Mouse (Mus musculus) hindbrain, embryonic 13.5 days (tissue): ENCODE measurements at regions not wholly inside any gene's neighbourhood (a gene's known extent, or its start where the extent isn't known, plus 50 kb on each side); places are given as distances from the start of the nearest gene placed in this dataset.
A peak's percentile ranks its signal among the peaks of the same experiment; 100 is the strongest.

Experiments
- ATAC-seq: fragments of 200-750 bp; cut with Nextera tagmentation; 2 replicates; pipeline ENCODE4 v1.8.0; 2017; ENCODE audit warnings: moderate TSS enrichment; ENCODE audit not compliant: low FRiP score
- H3K27ac ChIP-seq: fragments of 300-500 bp; sonication (generic); 2 replicates; pipeline ENCODE4 v1.5.1; 2015; ENCODE audit warnings: inconsistent platforms, mild to moderate bottlenecking, moderate library complexity
- H3K27me3 ChIP-seq: fragments of 300-500 bp; sonication (generic); 2 replicates; pipeline ENCODE4 v1.6.1; 2015; ENCODE audit warnings: mild to moderate bottlenecking, inconsistent platforms
- H3K36me3 ChIP-seq: fragments of 300-500 bp; sonication (generic); 2 replicates; pipeline ENCODE4 v1.6.1; 2015; ENCODE audit warnings: mild to moderate bottlenecking, inconsistent platforms
- H3K4me1 ChIP-seq: fragments of 300-500 bp; sonication (generic); replicated peaks from 2 replicates; pipeline ENCODE4 v1.6.1; 2015; ENCODE audit warnings: inconsistent platforms
- H3K4me2 ChIP-seq: fragments of 300-500 bp; sonication (generic); 2 replicates; pipeline ENCODE4 v1.6.1; 2015; ENCODE audit warnings: inconsistent platforms, mild to moderate bottlenecking, moderate library complexity
- H3K4me3 ChIP-seq: fragments of 300-500 bp; sonication (generic); 2 replicates; pipeline ENCODE4 v1.5.1; 2015; ENCODE audit warnings: mild to moderate bottlenecking, inconsistent platforms
- H3K9ac ChIP-seq: fragments of 300-500 bp; sonication (generic); 2 replicates; pipeline ENCODE4 v1.6.1; 2015; ENCODE audit warnings: mild to moderate bottlenecking, inconsistent platforms
- H3K9me3 ChIP-seq: fragments of 300-500 bp; sonication (generic); 2 replicates; pipeline ENCODE4 v1.6.1; 2016; ENCODE audit warnings: inconsistent platforms
- WGBS: fragments of 180-500 bp; shearing (Covaris S2); methylation state at CpG from one replicate; pipeline ENCODE4 v1.1.7; 2015; 5-methylcytosine and 5-hydroxymethylcytosine counted together

DNA sequence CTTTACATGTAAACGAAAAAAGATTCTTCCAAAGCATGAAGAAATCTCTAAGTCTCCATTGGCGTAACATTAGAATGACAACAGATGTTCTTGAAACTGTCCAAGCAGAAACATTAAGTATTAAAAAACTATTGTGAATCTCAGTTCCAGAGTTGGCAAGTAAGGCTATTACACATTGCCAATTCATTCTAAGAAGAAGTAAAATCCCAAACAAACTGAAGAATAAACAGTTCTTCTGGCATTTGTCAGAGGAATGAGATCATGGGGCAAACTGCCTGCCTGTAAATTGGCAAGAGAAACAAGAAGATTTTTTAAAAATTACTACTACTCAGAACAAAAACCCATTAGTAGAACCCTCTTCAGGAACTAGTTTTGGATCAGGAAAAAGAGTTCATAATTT, 680.1 kb downstream of the Nova1 start:
- H3K27ac ChIP-seq: no peak overlapping the region
- H3K4me2 ChIP-seq: no peak overlapping the region
- H3K36me3 ChIP-seq: no peaks in the 10 kb centered on the region
- no peaks in the 10 kb centered on the region for H3K9me3 ChIP-seq
- WGBS: 85% methylated on average over 2 of the region's 2 CpGs
- H3K4me1 ChIP-seq: no peaks in the 10 kb centered on the region
- H3K4me3 ChIP-seq: no peak overlapping the region
- no peak overlapping the region for H3K9ac ChIP-seq
- H3K27me3 ChIP-seq: no peaks in the 10 kb centered on the region
- no peak for ATAC-seq

DNA sequence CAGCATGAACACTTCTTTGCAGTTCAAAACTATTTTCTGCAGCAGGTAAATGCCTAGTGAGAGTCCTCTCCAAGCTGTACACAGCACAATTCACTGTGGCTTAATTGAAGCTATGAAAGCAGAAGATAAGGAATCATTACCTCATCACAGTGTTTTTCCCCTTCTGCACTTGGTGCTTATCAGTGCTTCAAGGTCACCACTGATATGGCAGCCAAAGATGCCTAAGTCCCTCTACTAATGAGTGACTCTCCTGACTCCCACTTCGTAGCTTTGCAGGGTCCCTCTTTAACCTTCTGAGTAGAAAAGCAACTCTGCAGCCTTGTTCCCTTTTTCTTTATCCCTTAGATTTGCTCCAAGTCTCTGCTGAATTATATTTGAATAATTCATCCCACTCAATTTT, 692.9 kb downstream of the Nova1 start:
- Histone ChIP-seq H3K9me3 (no peaks in the 10 kb centered on the region), H3K36me3 (no peaks in the 10 kb centered on the region), H3K9ac (no peak overlapping the region), H3K4me2 (no peak overlapping the region), H3K27me3 (no peaks in the 10 kb centered on the region), H3K4me1 (no peaks in the 10 kb centered on the region; the same call in 1 of the 2 replicates), H3K27ac (no peak overlapping the region), H3K4me3 (no peak overlapping the region)
- no peak for ATAC-seq
- 77% methylated on average over 1 of the region's 1 CpGs for WGBS

DNA sequence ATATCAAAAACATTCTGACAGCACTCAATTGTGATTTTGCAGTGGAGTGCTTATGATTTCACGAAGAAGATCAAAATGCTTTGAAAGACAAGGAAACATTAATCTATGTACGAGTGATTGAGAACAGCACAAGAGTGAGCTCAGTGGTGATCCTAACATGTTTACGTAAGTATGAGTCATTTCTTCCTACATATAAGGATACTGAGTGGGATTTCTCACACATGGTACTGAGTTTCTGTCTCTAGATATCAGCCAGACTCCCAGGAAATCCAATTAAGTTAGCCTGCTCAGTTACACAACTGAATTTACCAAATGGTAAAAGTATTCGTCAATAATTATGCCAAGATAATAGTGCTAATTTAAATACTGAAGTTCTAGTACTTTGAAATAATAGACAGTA, 707.4 kb downstream of the Nova1 start:
- H3K4me1 ChIP-seq: no peaks in the 10 kb centered on the region
- H3K9me3 ChIP-seq: no peaks in the 10 kb centered on the region
- H3K4me3 ChIP-seq: no peak overlapping the region
- 90% methylated on average over 4 of the region's 4 CpGs for WGBS
- H3K36me3 ChIP-seq: no peaks in the 10 kb centered on the region
- no peak overlapping the region for H3K4me2 ChIP-seq
- no peaks in the 10 kb centered on the region for H3K27me3 ChIP-seq
- H3K27ac ChIP-seq: no peak overlapping the region
- H3K9ac ChIP-seq: no peak overlapping the region
- no peak for ATAC-seq

DNA sequence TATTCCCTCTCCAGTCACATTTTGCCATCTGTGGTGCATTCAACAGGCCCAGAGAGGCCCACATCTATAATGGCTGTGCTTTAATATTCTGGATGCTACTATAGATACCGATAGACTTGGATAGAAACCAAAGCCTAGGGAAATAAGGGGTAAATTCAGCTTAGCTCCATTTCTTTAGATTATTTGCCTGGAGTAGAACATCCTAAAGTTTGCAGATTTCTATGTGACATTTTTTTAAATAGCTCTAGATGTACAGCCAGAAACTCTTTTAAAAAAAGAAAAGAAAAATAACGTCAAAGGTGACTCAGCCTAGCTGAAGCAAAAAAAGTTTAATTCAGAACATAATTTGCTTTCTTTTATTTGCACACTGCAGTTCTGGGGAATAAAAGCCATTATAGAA, 735.4 kb downstream of the Nova1 start:
- Histone ChIP-seq H3K36me3 (no peaks in the 10 kb centered on the region), H3K9me3 (no peaks in the 10 kb centered on the region), H3K4me1 (no peaks in the 10 kb centered on the region), H3K9ac (no peak overlapping the region), H3K27me3 (no peaks in the 10 kb centered on the region), H3K4me2 (no peak overlapping the region), H3K27ac (no peak overlapping the region), H3K4me3 (no peak overlapping the region)
- ATAC-seq: no peak
- WGBS: 88% methylated on average over 2 of the region's 2 CpGs

DNA sequence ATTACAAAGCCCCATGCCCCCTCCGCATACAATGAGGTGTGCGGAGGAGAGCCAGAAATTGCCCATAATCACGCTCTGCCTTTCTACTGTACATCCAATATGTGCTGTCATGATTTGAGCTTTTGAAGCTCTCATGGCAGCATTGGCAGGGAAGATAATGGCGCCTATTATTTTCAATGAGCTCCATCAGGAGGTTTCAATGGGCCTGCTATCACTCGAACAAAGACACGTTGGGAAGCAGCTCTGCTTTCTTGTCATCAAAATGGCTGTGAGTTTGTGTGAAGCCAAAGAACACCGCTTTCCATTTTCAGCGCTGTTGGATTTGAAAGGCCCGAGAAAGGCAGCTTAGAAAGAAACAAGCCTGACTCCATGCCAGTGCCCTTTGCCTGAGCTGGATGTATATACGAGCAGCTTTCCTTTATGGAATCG, 742.9 kb downstream of the Nova1 start:
- Histone ChIP-seq H3K36me3 (no peaks in the 10 kb centered on the region), H3K4me1 (no peaks in the 10 kb centered on the region), H3K4me2 (no peak overlapping the region), H3K9me3 (no peaks in the 10 kb centered on the region), H3K9ac (no peak overlapping the region), H3K27me3 (no peaks in the 10 kb centered on the region), H3K4me3 (no peak overlapping the region), H3K27ac (peak overlapping the region; percentile 72)
- WGBS: 60% methylated on average over 11 of the region's 11 CpGs
- ATAC-seq: peak; percentile 54

DNA sequence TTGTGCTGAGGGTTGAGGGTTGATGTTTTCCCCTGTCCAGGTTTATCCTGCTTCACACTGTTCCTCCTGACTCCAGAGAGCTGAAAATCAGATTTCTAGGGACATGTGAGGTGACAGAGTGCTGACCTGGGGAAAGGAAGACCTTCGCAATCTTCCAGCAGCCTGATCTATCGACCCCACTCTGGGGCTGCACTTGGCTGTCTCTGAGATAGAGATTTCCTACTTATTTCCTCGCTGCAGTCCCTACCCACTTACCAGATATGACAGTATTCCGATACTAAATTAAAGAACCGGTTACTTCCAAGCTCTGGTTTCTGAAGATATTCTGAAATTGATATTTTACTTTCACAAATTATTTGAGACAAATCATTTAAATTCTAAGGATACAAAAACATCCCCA, 743.4 kb downstream of the Nova1 start:
- WGBS: 88% methylated on average over 5 of the region's 5 CpGs
- Histone ChIP-seq H3K4me2 (no peak overlapping the region), H3K4me3 (no peak overlapping the region), H3K9me3 (no peaks in the 10 kb centered on the region), H3K27me3 (no peaks in the 10 kb centered on the region), H3K27ac (peak overlapping the region; percentile 72), H3K4me1 (no peaks in the 10 kb centered on the region), H3K9ac (no peak overlapping the region), H3K36me3 (no peaks in the 10 kb centered on the region)
- 0 out of 2 replicates have a peak, but pooled peaks have one; percentile 39 for ATAC-seq

DNA sequence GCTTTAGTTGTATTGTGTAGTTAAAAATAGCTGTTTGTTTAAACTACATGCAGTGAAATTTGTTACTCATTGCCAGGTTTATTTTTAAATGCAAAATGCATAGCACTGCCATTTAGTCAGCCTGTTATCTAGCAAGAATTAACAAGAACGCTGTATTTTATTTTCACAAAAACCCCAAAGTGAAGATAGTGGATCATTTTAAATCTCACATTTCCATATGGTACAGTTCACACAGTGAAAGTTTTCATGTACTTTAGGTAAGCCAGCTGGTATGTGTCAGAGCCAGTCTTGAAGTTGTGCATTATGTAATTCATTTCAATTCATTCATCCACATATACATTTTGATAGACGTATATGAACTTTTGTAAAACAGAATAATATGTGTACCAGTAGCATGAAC, 751.8 kb downstream of the Nova1 start:
- H3K36me3 ChIP-seq: no peaks in the 10 kb centered on the region

DNA sequence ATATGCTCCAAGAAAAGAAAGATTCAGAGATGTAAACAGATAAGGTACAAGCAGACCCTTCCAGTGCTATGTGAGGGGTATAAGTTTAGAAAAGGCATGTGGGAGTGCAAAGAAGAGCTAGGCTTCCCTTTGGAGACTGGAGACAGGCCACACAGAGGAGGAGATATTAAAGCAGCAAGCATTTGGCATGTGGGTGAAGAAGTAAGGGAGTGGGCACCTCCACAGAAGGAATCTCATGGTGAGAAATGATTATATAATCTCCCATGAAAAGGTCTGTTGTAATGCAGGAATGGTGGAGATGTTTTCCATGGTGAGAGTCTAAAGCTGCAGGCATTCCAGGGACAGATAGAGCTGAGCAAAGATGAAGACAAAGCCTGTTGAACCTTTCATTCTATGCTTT, 778.1 kb downstream of the Nova1 start:
- no peaks in the 10 kb centered on the region for H3K4me1 ChIP-seq
- no peak for ATAC-seq

More for the DNA sequence above, 751.8 kb downstream of the Nova1 start:
- Histone ChIP-seq H3K4me3 (no peak overlapping the region), H3K27me3 (no peaks in the 10 kb centered on the region), H3K4me1 (no peaks in the 10 kb centered on the region), H3K9ac (no peak overlapping the region), H3K4me2 (no peak overlapping the region), H3K9me3 (no peaks in the 10 kb centered on the region), H3K27ac (no peak overlapping the region)
- ATAC-seq: no peak
- 92% methylated on average over 2 of the region's 2 CpGs for WGBS

DNA sequence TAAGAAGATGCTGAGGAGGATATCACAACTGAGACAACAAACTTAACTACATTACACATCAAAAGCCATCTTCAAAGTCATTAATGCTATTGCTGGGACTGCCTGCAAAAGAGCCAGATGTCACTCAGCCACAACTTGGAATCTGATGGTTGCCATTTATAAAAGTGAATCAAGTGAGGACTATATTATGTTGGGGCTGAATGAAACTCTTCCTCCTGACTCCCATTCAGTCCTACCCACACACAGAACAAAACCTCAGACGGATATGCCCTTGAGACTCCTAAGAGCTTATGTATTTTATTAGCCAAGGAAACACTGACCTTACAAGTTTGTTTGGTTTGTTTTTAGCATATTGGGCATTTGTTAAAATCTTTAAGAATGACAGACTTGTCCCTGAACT, 778.5 kb downstream of the Nova1 start:
- no peak overlapping the region for H3K4me3 ChIP-seq
- no peak overlapping the region for H3K9ac ChIP-seq
- ATAC-seq: no peak
- H3K4me1 ChIP-seq: no peaks in the 10 kb centered on the region
- H3K9me3 ChIP-seq: no peaks in the 10 kb centered on the region
- no peaks in the 10 kb centered on the region for H3K27me3 ChIP-seq
- no peak overlapping the region for H3K4me2 ChIP-seq
- WGBS: 62% methylated on average over 1 of the region's 1 CpGs
- no peak overlapping the region for H3K27ac ChIP-seq
- H3K36me3 ChIP-seq: no peaks in the 10 kb centered on the region

More for the DNA sequence above, 778.1 kb downstream of the Nova1 start:
- H3K4me2 ChIP-seq: no peak overlapping the region
- no peaks in the 10 kb centered on the region for H3K9me3 ChIP-seq
- no peak overlapping the region for H3K9ac ChIP-seq
- no peak overlapping the region for H3K27ac ChIP-seq
- no peak overlapping the region for H3K4me3 ChIP-seq
- H3K36me3 ChIP-seq: no peaks in the 10 kb centered on the region
- no peaks in the 10 kb centered on the region for H3K27me3 ChIP-seq

DNA sequence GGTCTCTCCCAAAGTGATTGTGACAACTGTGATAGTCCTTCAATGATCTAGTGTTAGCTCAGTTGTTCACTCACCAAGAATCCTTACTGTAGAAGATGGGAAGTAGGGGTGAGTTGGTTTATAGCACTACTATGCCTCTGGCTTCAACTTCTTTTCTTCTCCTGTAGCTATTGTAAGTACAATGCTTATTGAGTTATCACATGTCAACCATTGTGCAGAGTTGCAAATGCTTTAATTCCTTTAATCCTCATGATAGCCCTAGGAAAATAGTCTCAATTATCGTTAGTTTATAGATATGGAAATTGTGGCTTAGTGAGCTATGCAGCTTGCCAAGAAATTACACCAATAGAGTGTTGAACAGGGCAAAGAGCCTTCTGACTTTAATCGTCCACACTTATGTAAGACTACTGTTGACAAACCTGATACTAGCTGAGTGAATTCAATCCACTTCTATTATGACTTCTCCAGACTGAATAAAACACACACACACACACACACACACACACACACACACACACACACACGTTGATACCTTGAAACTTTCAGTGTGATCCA, 782.1 kb downstream of the Nova1 start:
- no peak overlapping the region for H3K4me3 ChIP-seq
- WGBS: 73% methylated on average over 3 of the region's 3 CpGs
- no peak overlapping the region for H3K27ac ChIP-seq
- H3K9ac ChIP-seq: no peak overlapping the region
- no peak overlapping the region for H3K4me2 ChIP-seq
- H3K9me3 ChIP-seq: no peaks in the 10 kb centered on the region
- H3K36me3 ChIP-seq: no peaks in the 10 kb centered on the region
- H3K27me3 ChIP-seq: no peaks in the 10 kb centered on the region
- no peak for ATAC-seq
- H3K4me1 ChIP-seq: no peaks in the 10 kb centered on the region

DNA sequence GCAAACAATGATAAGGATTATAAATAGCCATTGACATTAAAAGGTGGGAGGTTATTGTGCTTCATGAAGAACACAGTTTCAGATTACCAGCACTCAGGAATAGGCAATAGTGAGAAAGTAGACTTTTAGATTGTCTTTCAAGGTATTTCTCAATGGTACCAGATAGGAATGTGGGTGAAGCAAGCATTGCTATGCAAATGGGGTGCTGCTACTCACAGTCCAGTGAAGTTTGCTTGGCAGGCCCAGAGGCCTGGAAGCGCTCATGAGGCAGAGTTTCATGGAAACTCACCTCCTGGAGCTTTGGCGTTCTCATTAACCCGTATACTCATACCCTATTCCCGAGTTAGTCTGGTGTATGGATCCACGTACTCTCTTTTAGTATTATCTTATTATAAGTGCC, 793.5 kb downstream of the Nova1 start:
- H3K4me2 ChIP-seq: no peak overlapping the region
- H3K4me1 ChIP-seq: peaks cover 4% of the 10 kb centered on the region; the same call in 1 of the 2 replicates
- no peaks in the 10 kb centered on the region for H3K27me3 ChIP-seq
- ATAC-seq: no peak
- no peak overlapping the region for H3K9ac ChIP-seq
- WGBS: 91% methylated on average over 5 of the region's 5 CpGs
- H3K4me3 ChIP-seq: no peak overlapping the region
- H3K27ac ChIP-seq: no peak overlapping the region
- no peaks in the 10 kb centered on the region for H3K36me3 ChIP-seq
- no peaks in the 10 kb centered on the region for H3K9me3 ChIP-seq

DNA sequence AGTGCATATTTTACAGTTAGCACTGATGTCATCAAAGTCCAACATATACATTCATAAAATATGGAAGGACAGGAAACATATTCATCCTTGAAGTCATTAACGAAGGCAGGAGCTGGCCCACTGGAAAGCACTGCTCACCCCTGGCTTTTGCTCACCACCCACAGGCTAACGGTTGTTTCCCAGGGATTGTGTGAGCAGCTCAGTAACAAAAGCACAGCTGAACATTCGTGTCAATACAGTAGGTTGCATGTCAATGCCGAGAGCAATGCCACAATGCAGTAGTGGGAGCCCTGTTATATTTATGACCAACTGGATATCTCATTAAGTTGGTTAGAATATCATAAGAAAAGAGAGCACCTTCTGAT, 797.2 kb downstream of the Nova1 start:
- Histone ChIP-seq H3K4me1 (peaks cover 4% of the 10 kb centered on the region; the same call in 1 of the 2 replicates), H3K9me3 (no peaks in the 10 kb centered on the region), H3K9ac (no peak overlapping the region), H3K4me2 (no peak overlapping the region), H3K27me3 (no peaks in the 10 kb centered on the region), H3K4me3 (no peak overlapping the region), H3K36me3 (no peaks in the 10 kb centered on the region), H3K27ac (peak overlapping the region; percentile 82)
- peak; percentile 45; the same call in 1 of the 2 replicates for ATAC-seq
- WGBS: 46% methylated on average over 4 of the region's 4 CpGs

DNA sequence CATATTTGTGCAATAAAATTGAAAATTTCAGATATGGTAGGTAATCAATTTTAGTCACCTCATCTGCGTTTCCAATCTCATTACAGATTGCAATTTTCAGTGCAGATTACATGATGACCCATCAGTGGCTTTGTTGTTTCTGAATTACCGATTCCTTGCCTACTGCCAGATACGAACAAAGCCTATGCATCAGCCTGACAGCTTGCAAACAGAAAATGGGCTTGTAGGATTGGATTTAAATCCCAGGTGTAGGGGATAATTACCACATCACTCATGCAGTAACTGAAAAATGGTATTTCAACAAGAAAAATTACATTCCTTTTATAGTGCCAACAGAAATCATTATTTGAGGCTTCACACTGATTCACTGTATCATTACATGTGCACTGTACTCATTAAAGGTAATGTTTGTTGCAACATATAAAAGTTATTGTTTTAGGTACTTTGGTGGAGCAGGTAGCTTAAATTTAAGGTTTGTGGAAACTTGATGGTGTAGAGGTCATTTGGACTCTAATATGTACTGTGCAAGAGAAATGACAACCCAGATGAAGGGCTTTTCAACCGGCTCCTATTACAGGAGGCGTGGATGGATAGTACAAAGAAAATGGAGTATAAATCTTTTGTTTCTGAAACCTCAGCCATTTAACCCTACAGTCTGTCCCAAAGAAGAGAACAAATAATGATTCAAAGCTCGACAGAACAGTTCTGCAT, 797.7 kb downstream of the Nova1 start:
- H3K4me3 ChIP-seq: no peak overlapping the region
- H3K4me2 ChIP-seq: no peak overlapping the region
- ATAC-seq: peak; percentile 71
- H3K4me1 ChIP-seq: peaks cover 4% of the 10 kb centered on the region; the same call in 1 of the 2 replicates
- H3K27ac ChIP-seq: peak overlapping the region; percentile 82
- no peaks in the 10 kb centered on the region for H3K27me3 ChIP-seq
- WGBS: 47% methylated on average over 6 of the region's 6 CpGs
- no peak overlapping the region for H3K9ac ChIP-seq
- no peaks in the 10 kb centered on the region for H3K36me3 ChIP-seq
- no peaks in the 10 kb centered on the region for H3K9me3 ChIP-seq
